Mouse (Mus musculus) kidney, adult 11 months (tissue): ENCODE results near the gene Ankar.
A peak's percentile ranks its signal among the peaks of the same experiment; 100 is the strongest.

Experiments used
- DNase-seq: peaks from one replicate; pipeline ENCODE4 v3.0.0; 2022

The Ankar gene

DNA sequence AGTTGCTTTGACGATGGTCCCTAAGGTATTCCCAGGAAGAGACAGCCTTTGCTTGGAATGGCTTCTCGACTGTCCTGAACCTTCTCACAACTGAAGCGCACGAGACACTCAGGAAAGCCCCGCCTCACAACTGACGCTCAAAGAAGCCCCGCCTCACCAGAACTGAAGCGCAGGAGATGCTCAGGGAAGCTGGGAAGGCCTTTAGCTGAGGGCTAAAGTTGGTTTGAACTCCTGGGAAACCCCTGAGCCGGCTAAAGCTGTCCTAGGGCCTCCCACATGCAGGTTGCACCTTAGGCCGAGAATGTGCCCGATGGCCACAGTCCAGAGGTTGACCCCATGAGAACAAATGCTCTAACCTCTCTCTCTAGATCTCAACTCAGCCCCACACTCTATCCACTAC is at the start of gene Ankar:
Ankar (minus strand) TSS at position 101 of the 400 bp plus-strand sequence.
- no peak for DNase-seq

DNA sequence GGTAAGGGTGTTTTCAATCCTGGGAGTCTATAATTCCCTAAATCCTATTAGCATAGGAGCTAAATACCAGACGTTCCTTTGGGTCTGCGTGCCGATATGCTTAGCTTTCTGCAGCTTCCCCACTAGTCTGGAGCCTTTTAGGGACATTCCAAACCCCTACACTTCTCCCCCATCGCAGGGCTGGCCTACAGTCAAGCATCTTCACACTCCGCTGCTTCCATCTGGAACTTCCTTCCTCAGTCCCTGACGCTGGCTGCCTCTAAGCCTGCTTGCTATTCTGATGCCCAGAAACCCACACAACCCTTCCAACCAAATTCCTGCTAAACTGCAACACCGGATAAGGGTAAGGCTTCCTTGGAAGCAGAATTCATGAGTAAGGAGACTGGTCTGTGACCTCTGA is 46.0 kb upstream of the Ankar start:
- no peak for DNase-seq

DNA sequence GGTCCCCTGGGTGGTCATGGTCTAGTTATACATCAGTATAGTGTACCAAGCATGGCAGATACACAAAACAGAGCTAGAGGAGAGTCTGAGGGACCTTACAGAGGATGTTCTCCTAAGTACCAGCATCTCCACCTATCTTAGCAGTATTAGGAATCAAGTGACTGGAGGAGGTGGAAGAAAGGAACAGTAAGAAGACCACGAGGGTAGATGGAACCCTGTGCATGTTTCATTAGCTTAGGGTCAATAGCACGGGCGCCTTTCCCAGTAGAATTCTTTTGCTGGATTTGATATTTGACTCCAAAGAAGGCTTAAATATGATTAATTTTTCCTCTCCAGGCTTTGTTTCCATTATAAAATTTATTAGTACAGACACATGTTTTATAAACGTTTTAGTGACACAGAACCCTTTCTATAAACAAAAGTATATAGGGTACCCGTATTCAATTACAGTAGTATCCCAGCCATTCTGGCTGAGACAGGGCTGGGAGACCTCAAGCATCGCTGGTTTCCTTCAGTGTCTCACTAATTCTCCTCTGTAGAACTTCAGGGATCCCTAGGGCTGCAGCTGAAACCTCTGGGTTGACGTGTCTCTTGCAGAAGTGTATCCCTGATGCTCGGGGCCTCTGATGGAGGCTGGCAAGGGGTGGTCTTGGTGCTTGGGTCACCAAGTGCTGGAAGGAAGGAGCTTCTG is 44.6 kb upstream of the Ankar start:
- no peak for DNase-seq

DNA sequence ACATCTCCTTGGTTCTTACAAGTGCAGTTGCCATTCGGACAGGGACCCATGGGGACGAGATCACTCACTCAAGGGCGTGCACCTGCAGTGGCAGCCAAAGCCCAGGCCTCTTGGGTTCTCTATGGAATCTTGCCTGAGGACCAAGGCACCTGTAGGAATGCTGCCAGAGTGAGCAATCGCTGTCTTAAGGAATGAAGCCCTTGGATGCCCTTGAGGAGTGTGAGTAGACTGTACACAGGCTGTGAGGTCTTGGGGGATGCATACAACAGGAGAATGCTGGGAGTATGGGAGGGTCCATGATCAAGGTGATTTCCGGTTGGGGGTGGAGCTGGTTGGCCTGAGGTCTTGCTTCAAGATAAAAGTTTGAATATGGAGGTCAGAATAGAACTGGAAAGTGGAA is 41.0 kb upstream of the Ankar start:
- DNase-seq = no peak

DNA sequence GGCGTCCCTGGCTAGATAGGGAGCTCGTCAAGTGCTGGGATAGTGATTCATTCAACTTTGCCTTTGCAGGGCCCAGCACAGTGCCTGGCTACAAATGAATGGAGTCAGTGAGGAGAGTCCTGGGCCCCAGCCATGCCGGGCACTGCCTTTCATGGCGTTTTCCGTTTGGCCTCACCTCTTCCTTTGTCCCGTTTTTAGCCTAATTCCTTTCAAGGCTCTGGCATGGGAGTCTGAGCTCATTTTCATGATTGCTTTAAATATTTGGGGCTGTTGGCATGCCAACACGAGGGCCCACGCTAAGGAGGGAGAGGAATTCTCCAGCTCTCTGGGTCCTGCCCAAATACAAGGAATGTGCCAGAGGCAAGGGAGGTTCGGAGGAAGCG is 39.3 kb upstream of the Ankar start:
- DNase-seq = no peak

DNA sequence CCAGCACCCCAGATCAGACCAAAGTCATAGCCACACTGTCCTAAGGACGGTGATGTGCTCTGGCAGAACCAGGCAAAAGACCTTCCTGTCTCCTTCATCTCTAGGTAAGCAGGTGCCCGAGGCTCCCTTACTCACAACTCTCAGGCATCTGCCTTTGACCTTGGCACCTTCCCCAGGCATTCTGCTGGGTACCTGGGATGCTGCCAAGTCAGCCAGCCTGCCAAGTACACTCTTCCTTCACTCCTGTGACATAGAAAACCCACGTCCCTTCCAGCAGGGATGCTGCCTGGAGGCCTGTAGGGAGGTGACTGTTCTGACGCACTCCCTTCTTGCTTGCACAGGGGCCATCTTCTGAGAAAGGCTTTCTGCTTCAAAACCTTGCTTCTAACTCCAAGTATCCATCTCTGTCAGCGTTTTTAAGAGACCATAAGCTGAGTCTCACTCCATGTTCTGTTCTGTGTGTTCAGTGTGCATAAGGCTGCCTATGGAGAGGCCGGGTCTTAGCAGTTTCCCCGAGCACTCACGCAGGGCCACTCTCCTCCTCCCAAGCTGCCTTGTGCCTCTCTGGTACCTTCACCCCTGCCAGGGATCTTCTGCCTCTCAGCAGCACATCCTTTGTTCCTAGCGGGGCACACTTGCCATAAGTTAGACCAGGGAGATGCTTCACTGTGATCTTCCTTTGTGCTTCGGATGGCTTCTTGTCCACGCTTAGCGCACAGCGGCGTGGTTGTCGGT is 38.7 kb upstream of the Ankar start:
- peak; percentile 62 for DNase-seq

DNA sequence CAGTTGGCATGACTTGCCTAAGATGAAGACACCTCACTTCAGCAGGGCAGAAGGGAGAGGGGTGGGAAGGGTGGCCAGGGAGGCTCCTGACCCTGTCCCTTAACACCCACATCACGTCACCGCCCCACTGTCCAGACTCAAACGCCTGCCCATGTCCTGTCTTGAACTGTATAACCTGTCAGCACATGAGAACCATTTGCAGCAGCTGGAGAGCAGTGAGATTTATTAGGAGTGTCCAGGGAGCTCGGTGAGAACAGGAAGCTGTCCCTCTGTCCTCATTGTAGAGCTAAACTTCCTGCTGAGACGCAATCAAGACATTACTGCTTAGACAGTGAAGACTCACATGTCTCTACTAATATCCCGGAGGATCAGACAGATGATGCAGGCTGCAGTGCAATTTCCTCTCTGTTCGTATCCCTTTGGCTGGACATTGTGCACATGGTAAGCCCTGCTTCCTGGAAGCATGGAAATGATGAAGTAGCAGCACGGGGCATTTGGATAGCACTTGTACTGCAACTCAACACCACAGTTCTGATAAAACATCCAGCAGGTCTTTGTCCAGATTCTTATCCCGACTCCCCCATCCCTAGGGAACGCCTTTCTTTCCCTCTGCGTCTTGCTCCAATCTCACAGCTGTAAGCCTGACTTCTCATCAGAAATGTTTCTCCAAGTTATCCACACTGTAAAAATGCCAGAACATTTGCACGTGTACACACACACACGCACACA is 36.2 kb upstream of the Ankar start:
- DNase-seq = no peak

DNA sequence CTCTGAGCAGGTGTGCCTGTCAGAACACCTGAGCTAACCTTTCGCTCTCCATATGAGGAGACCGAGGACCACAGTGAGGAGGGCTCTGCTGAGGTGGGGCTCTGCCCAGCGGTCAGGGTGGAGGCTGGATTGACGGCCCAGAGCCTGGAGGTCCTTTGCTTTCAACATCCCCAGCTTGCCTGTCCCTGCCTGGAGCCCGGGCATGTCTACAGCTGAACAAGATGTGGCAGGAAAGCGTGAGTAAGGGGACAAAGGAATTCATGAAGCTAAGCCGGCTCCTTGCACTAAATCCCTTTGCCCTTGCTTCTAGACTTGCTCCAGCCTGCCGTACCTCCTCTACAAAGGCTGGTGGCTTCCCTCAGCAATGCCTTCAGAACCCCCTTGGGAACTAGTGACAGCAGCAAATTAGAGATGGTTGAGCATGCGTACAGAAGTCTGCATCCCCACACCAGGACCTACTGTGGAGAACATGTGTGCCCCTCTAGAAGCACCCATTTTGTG is 32.9 kb upstream of the Ankar start:
- no peak for DNase-seq

DNA sequence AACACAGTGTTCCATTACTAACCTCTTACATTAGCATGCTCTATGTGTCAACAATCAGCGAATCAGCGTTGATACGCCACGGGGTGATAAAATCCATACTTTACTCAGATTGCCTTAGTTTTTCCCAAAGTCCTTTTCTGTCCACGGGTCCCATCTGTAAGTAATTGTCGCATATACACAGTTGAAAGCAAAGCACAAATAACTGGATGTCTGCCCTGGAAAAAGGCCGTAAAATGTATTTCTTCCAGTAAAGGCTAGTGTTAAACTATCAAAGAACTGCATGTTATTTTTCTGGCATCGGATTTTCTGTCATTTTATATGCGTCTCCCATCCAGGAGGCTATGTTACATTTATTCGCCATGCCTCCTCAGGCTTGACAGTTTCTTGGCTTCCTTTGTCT is 29.7 kb upstream of the Ankar start:
- no peak for DNase-seq

DNA sequence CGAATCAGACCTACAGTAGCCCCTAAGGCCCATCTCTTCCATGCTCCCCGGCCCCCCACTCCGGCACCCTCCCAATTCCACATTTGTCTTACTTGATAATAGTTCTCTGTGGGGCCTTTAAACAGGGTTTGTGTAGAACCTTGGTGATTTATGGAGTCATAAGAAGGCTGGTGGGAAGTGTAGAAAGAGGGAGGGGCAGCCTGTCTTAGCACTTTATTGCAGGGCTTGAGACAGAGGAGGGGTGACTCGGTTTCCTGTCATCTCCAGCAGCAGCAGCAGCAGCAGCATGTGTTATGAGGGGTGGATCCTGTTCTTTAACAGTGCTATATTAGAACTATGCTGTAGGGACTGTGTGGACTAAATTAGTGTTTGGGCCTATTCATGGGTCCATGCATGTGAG is 28.4 kb upstream of the Ankar start:
- DNase-seq = no peak

DNA sequence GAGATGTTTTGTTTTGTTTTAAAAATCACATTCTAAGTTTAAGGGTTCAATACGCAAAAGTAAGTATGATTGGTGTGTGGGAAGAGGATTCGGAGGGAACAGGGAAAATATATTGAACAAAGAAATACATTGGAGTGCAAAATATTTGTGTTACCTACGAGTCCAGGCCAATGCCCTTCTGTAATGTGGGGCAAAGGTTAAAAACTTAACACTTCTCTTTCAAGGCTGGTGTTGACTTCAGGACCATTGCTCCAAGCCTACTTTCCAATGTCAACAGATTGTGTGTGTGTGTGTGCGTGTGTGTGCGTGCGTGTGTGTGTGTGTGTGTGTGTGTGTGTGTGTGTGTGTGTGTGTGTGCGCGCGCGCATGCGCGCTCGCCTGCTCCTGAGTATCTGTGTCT is 25.6 kb upstream of the Ankar start:
- no peak for DNase-seq

DNA sequence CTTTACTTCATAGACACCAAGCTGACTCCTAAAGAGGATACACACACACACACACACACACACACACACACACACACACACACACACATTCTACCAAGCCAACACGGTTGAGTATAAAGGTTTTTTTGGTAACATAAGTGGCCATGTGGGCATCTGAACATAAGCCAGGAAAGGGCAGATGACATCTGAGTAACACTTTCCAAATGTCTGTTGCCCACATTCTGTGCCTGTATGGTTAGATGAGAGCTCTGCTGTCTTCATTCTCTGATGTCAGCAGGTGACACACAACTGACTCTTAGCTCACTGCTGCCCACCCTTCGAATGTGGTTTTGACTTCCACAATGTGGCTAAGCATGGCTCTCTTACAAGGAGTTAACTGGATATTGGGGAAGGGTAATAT is 24.0 kb upstream of the Ankar start:
- no peak for DNase-seq

DNA sequence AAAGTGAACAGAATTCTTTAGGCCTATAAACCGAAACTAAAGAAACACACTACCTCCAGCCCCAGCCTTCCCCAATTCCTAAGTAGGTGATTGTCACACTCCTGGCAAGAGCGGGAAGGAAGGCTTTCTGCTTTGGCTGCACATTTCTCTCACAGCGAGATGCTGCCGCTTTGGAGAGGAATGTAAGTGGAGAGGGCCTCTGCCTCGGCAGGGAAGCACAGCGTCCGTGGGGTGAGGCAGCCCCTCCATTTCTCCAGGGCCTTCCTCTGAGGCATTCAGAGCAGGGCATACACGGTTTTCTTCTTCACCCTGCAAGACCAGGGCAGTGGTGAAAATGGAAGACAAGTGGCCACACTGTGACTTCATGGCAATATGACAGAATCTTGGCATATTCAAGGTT is 22.3 kb upstream of the Ankar start:
- no peak for DNase-seq

DNA sequence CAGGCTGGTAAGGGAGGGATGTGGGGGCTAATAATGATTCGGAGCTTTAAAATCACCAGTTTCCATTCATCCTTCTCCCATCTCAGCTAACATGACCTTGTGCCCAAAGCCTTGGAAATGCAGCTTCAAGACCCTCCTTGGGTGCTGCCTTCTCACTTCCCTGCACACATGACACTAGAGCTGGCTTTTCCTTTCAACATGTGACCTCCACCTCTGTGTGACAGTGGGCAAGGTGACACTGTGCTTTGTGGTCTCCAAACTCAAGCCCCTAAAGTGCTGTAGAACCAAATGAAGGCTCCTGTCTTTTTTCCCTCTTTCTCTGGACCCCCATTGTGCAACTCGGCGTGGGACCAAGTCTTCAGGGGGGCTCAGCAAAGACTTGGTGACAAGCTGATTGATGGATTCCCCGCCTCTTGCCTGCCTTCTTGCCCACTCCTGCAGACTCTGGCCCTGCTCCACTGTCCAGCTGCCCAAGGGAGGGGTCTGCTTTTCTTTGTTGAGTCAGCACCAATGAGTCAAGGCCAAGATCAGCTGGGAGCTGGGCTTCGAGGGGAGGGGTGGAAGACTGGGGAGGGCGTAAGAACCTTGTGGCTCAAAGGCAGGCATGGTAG is 19.8 kb upstream of the Ankar start:
- no peak for DNase-seq

DNA sequence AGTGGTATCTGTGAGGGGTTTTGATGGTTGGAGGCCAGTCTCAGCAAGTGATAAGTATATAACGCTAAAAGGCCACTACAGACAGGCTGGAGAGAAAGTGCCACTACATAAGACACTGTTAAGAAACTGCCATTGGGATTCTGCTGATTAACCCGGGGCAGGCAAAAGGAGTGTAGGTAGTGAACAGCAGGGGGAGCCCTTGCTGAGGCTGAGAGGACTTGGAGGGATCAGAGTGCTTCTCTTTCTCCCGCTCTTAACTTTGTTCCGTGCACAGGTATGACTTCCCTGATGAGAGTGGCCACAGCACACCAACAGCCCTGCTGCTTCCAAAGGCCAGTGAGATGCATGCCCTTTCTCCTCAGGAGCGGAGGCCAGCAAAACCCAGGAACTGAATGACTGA is 18.5 kb upstream of the Ankar start:
- peak; percentile 33 for DNase-seq

DNA sequence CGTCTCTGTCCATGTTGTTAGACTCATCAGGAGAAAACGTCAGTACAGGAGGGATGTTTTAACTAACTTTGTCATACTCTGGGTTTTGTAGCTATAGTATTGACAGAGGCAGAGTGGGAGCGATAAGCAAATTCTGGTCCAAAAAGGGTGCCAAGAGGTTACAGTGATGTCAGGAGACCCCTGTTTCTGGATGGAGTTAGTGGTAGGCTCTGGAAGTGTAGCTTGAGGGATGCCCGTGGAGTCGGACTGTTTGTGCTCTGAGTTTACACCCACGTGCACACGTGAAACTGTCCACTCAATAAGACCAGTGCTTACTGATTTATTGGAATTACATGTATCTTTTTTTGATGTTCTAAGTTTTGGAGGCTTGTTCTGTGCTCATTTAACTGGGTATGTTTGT is 17.2 kb upstream of the Ankar start:
- no peak for DNase-seq

DNA sequence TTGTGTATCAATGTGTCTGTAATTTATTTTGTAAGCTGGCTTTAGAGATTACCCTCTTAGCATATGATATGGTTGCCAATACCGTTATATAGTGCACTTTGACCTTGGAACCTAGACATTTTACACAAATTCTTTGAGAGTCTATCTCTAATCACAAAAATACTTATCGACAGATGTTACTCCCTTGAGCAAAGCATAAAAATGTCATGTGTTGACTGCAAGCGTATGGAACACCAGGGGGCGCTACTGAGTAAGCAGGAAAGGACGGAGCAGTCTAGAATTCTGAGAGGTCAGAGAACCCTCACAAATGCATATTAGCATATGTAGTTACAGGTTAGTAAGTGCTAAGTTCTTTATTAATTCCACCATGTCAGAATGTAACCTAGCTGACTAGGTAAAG is 16.5 kb upstream of the Ankar start:
- DNase-seq = peak; percentile 43

DNA sequence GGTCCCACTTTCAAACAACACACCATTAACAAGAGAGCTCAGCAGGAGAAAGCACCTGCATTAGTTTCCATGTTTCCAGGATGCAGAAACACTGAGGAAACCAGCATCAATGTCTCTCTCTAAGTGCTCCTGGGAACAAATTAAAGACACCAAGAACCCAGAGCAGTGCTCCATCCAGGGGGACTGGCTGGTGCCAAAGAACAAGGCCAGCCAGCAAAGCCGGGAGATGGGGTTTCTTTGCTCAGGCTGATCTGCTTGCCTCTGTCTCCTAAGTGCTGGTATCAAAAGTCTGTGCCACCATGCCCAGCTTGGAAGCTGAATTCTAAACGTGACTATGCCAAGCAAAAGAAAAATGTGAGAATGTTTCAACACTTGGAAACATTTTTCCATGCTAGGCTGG is 16.0 kb upstream of the Ankar start:
- DNase-seq = no peak

DNA sequence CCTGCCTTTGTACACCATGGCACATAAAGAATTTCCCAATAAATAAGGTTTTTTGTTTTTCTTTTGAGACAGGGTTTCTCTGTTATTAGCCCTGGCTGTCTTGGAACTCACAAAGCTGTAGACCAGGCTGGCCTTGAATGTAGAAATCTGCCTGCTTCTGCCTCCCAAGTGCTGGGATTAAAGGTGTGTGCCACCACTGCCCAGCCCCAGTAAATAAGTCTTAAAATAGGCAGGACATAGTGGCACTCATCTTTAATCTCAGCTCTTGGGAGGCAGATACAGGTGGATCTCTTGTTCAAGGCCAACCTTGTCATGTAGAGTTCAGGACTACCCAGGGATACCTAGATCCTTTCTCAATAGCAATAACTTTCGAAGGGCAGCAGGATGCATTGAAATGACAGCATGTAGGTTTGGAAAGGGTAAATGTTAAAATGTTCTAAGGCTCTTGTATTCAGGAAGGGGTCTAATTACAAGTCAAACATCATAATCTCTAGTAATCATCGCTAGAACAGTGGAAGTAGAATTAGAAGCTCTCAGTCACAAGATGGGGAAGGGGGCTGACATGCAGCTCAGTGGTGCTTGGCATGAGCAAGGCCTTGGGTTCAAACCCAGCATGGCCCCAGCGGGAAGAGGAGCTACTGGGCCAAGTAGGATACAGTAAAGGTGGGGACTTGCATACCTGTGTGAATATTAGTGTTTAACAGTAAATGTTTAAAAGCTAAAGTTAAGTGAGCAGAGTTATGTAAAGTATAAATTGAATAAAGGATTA is 15.4 kb upstream of the Ankar start:
- no peak for DNase-seq

DNA sequence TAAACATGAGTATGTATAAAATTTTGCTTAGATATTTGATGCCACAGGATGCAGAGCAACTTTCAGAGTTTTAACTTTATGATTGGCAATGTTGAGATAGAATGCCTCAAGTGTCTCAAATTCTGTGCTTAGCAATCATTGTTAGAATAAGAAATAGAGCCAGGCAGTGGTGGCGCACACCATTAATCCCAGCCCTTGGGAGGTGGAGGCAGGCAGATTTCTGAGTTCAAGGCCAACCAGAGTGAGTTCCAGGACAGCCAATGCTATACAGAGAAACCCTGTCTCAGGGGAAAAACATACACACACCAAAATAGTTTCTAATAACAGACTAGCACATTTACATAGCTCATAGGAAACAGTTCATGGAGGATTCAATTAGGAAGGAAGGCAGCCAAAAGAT is 14.7 kb upstream of the Ankar start:
- DNase-seq = no peak

DNA sequence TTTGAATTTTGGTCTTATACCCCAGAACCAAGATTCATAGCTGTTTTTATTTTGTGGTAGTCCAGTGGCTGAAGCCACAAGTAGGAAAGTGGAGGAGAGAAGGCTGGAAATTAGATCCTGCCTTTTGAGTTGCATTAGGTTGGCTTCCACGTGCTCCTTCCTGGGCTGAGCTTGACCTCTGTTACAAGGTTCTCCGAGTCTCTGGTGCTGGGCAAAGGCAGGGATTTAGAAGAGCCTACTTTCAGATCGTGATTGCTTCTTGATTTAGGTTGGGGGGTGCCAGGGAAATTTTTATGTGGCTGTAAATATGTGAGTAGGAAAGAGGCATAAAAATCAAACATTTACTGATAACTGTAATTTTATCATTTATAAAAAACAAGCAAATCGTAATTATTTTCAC is 14.2 kb upstream of the Ankar start:
- DNase-seq = no peak

DNA sequence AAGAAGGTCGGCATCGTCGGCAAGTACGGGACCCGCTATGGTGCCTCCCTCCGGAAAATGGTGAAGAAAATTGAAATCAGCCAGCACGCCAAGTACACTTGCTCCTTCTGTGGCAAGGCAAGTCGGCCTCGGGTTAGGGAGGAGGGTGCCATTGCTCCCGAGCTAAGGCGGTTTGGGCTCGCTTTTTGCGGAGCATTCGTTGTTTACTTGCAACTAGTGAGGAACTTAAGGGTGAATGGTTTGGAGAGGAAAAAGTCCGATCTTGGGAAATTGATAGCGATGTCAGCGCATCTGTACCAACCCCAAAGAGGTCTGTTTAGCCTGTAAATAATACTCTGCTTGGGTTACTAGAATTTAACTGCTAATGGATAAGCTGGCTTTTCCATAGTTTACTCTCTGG is 11.3 kb upstream of the Ankar start:
- DNase-seq = no peak
